Mouse (Mus musculus) lung, embryonic 16.5 days (tissue): ENCODE results near the gene Dguok. TPM values are rescaled to one million over a fixed set of nuclear protein-coding genes. Genes with fewer than 3 reads are reported as not detected.

Source experiments
- ATAC-seq: fragments of 200-750 bp; cut with Nextera tagmentation; 2 replicates; pipeline ENCODE4 v1.8.0; 2017; ENCODE audit warnings: low read depth, mild to moderate bottlenecking, moderate library complexity
- H3K27ac ChIP-seq: fragments of 300-500 bp; sonication (generic); 2 replicates; pipeline ENCODE4 v1.5.1; 2014; ENCODE audit warnings: mild to moderate bottlenecking, control low read depth, low read length
- H3K27me3 ChIP-seq: fragments of 300-500 bp; sonication (generic); 2 replicates; pipeline ENCODE4 v1.6.1; 2014; ENCODE audit warnings: low read depth, low read length, mixed read lengths; ENCODE audit not compliant: control insufficient read depth, insufficient read depth
- H3K36me3 ChIP-seq: fragments of 300-500 bp; sonication (generic); 2 replicates; pipeline ENCODE4 v1.6.1; 2014; ENCODE audit warnings: low read length; ENCODE audit not compliant: control insufficient read depth, insufficient read depth
- H3K4me1 ChIP-seq: fragments of 300-500 bp; sonication (generic); replicated peaks from 2 replicates; pipeline ENCODE4 v1.6.1; 2014; ENCODE audit warnings: low read length, mixed read lengths; ENCODE audit not compliant: control insufficient read depth, insufficient read depth
- H3K4me2 ChIP-seq: fragments of 300-500 bp; sonication (generic); 2 replicates; pipeline ENCODE4 v1.6.1; 2014; ENCODE audit warnings: low read depth, low read length, control low read depth
- H3K4me3 ChIP-seq: fragments of 300-500 bp; sonication (generic); 2 replicates; pipeline ENCODE4 v1.5.1; 2014; ENCODE audit warnings: mild to moderate bottlenecking, low read length, control low read depth
- H3K9ac ChIP-seq: fragments of 300-500 bp; sonication (generic); 2 replicates; pipeline ENCODE4 v1.6.1; 2014; ENCODE audit warnings: low read length, control low read depth
- H3K9me3 ChIP-seq: fragments of 300-500 bp; sonication (generic); 2 replicates; pipeline ENCODE4 v1.6.1; 2016; ENCODE audit warnings: low read length; ENCODE audit not compliant: control insufficient read depth
- WGBS: fragments of 180-500 bp; shearing (Covaris S2); extraction: QIAGEN DNeasy Blood & Tissue Kit; methylation state at CpG from one replicate; pipeline ENCODE4 v1.1.7; 2014; 5-methylcytosine and 5-hydroxymethylcytosine counted together
- polyA plus RNA-seq: library from polyadenylated mRNA; unstranded; fragments of >200 nt; fragmentation: Nextera tagmentation; extraction: Ambion mirVana; gene quantifications from 2 replicates; pipeline ENCODE4 v1.2.1, GENCODE M21; 2015

The Dguok gene
- polyA plus RNA-seq, 1 experiment from 2014 or later = 78.3 TPM

- 50% methylated on average over 3 of the region's 3 CpGs for WGBS
- H3K9me3 ChIP-seq = no peaks in the 10 kb centered on the region
- no peaks in the 10 kb centered on the region for H3K27me3 ChIP-seq
- peaks cover 2% of the 10 kb centered on the region; the same call in 1 of the 2 replicates for H3K36me3 ChIP-seq
- H3K4me3 ChIP-seq = no peak overlapping the region
- no peak overlapping the region for H3K4me2 ChIP-seq
- H3K27ac ChIP-seq = no peak overlapping the region
- no peak for ATAC-seq
- H3K9ac ChIP-seq = no peak overlapping the region
- H3K4me1 ChIP-seq = peaks cover 10% of the 10 kb centered on the region
Measured at GRCm38 (mm10) chr6:83503361-83503760, 3.4 kb downstream of the Dguok start.

- 74% methylated on average over 3 of the region's 3 CpGs for WGBS
- H3K9ac ChIP-seq = no peak overlapping the region
- no peak overlapping the region for H3K4me3 ChIP-seq
- H3K9me3 ChIP-seq = no peaks in the 10 kb centered on the region
- no peak for ATAC-seq
- H3K27ac ChIP-seq = no peak overlapping the region
- H3K36me3 ChIP-seq = peaks cover 2% of the 10 kb centered on the region; the same call in 1 of the 2 replicates
- H3K27me3 ChIP-seq = no peaks in the 10 kb centered on the region
- H3K4me2 ChIP-seq = no peak overlapping the region
- H3K4me1 ChIP-seq = peaks cover 10% of the 10 kb centered on the region
Measured at GRCm38 (mm10) chr6:83502656-83503055, 4.1 kb downstream of the Dguok start.

- H3K9me3 ChIP-seq = no peaks in the 10 kb centered on the region
- H3K4me3 ChIP-seq = no peak overlapping the region
- H3K36me3 ChIP-seq = peaks cover 2% of the 10 kb centered on the region; the same call in 1 of the 2 replicates
- H3K4me1 ChIP-seq = peaks cover 14% of the 10 kb centered on the region
- WGBS = 63% methylated on average over 9 of the region's 9 CpGs
- no peaks in the 10 kb centered on the region for H3K27me3 ChIP-seq
- no peak overlapping the region for H3K27ac ChIP-seq
- H3K4me2 ChIP-seq = no peak overlapping the region
- H3K9ac ChIP-seq = no peak overlapping the region
- ATAC-seq = no peak
Measured at GRCm38 (mm10) chr6:83501524-83502310, 5.1 kb downstream of the Dguok start.

GRCm38 (mm10) chr6:83500462-83500861 is 6.3 kb downstream of the Dguok start:
- H3K36me3 ChIP-seq = peaks cover 4% of the 10 kb centered on the region; the same call in 1 of the 2 replicates
- no peak overlapping the region for H3K4me3 ChIP-seq
- 61% methylated on average over 3 of the region's 3 CpGs for WGBS
- H3K9me3 ChIP-seq = no peaks in the 10 kb centered on the region
- H3K4me2 ChIP-seq = no peak overlapping the region
- no peaks in the 10 kb centered on the region for H3K27me3 ChIP-seq
- no peak overlapping the region for H3K27ac ChIP-seq
- peaks cover 20% of the 10 kb centered on the region for H3K4me1 ChIP-seq
- H3K9ac ChIP-seq = no peak overlapping the region
- ATAC-seq = no peak

- Histone ChIP-seq H3K27ac (no peak overlapping the region), H3K9ac (no peak overlapping the region), H3K4me1 (peaks cover 20% of the 10 kb centered on the region), H3K36me3 (peaks cover 4% of the 10 kb centered on the region; the same call in 1 of the 2 replicates), H3K4me3 (no peak overlapping the region), H3K4me2 (no peak overlapping the region), H3K27me3 (no peaks in the 10 kb centered on the region), H3K9me3 (no peaks in the 10 kb centered on the region)
- 88% methylated on average over 10 of the region's 10 CpGs for WGBS
- no peak for ATAC-seq
Measured at GRCm38 (mm10) chr6:83499078-83499477, 7.7 kb downstream of the Dguok start.

GRCm38 (mm10) chr6:83496753-83497710 is 9.7 kb downstream of the Dguok start:
- 66% methylated on average over 22 of the region's 22 CpGs for WGBS
- no peaks in the 10 kb centered on the region for H3K9me3 ChIP-seq
- H3K27me3 ChIP-seq = no peaks in the 10 kb centered on the region
- peak overlapping the region; percentile 69 for H3K27ac ChIP-seq
- H3K4me1 ChIP-seq = peaks cover 20% of the 10 kb centered on the region
- peaks cover 6% of the 10 kb centered on the region for H3K36me3 ChIP-seq
- H3K9ac ChIP-seq = 0 out of 2 replicates have a peak overlapping the region, but pooled peaks have one; percentile 31
- H3K4me2 ChIP-seq = no peak overlapping the region
- peak; percentile 47; the same call in 1 of the 2 replicates for ATAC-seq
- no peak overlapping the region for H3K4me3 ChIP-seq

GRCm38 (mm10) chr6:83496009-83496752 is 10.6 kb downstream of the Dguok start:
- Histone ChIP-seq H3K4me1 (peaks cover 20% of the 10 kb centered on the region), H3K9ac (no peak overlapping the region), H3K9me3 (no peaks in the 10 kb centered on the region), H3K27ac (peak overlapping the region; percentile 69), H3K36me3 (peaks cover 6% of the 10 kb centered on the region), H3K4me2 (no peak overlapping the region), H3K4me3 (no peak overlapping the region), H3K27me3 (no peaks in the 10 kb centered on the region)
- peak; percentile 89 for ATAC-seq
- 66% methylated on average over 9 of the region's 9 CpGs for WGBS

- 49% methylated on average over 4 of the region's 4 CpGs for WGBS
- Histone ChIP-seq H3K9ac (no peak overlapping the region), H3K4me1 (peaks cover 4% of the 10 kb centered on the region), H3K27ac (no peak overlapping the region), H3K4me2 (no peak overlapping the region), H3K27me3 (no peaks in the 10 kb centered on the region), H3K9me3 (no peaks in the 10 kb centered on the region), H3K36me3 (peaks cover 7% of the 10 kb centered on the region; the same call in 1 of the 2 replicates), H3K4me3 (no peak overlapping the region)
- ATAC-seq = no peak
Measured at GRCm38 (mm10) chr6:83490622-83491021, 16.1 kb downstream of the Dguok start.
